Mouse (Mus musculus): ENCODE data around the gene Pilrb1.
A peak's percentile ranks its signal among the peaks of the same experiment; 100 is the strongest.
"Not testable (repeated sequence)": the region's sequence is repeated elsewhere in the genome, so short reads cannot be mapped to it uniquely, and the experiment has no call there.

Gene Pilrb1

DNA sequence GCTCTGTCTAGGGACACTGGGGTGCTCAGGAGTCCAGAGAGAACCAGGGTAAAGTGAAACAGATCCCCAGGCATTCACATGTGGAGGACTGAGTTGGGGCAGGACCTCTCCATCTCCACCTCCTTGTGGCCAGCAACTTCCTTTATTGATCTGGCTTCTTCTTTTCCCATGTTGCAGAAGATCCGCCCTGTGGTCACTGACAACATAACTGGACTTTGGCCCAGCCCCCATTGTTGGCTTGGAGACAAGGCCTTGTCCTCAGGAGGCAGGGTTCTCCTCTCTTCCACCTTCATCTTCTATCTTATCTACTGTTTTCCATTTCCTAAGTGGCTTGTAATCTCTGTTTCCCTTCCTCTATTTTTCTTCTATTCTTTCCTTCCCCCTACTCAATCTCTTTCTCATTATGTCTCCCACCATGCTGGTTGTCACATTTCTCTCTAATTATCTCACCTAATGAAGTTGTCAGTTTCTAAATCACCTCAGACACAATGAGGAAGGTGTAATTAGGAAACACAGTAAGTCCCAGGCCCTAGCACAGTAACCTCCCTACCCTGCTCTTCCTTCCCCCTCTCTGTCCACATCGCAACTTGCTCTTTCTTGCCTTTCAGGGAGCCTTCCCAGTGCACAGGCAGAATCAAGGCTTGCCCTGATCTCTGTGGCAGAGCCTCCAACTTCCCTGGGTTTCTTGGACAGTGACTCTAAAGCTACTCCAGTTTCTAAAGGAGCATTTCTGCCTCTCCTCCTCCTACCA, at the start of gene Pilrb1:
Gene Pilrb1 (minus strand): TSS at position 147 of the 751 bp plus-strand sequence.
- not testable (repeated sequence) for DNase-seq

DNA sequence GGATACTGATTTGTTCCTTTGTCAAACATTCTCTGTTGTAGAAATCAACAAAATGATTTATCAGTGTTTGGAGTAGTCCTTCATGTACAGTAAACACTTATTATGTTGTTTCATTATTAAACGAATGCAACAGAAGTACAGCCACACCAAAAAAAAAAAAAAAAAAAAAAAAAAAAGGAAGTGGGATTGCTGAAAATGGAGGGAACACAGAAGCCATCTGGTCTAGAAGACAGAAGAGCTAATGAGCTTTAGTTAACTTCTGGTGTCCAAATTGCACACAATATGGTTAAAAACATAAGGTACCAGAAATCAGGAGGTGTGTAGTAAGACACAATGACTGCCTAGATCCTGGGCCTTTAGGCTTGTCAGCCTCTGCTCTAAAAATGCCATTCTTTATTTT, 39.9 kb upstream of the Pilrb1 start:
- no peak for DNase-seq

DNA sequence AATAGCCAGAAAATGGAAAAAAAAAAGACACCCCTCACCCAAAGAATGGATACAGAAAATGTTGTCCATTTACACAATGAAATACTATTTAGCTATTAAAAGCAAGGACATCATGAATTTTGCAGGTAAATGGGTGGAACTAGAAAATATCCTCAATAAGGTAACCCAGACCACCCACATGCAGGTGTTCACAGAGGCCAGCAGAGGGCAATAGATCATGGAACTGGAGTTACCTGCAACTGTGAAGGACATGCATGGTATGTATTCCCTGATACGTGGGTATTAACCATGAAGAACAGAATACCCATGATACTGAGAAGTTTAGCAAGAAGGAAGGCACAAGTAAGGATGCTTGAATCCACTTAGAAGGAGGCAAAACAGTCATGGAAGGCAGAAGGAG, 35.0 kb upstream of the Pilrb1 start:
- DNase-seq = no peak

DNA sequence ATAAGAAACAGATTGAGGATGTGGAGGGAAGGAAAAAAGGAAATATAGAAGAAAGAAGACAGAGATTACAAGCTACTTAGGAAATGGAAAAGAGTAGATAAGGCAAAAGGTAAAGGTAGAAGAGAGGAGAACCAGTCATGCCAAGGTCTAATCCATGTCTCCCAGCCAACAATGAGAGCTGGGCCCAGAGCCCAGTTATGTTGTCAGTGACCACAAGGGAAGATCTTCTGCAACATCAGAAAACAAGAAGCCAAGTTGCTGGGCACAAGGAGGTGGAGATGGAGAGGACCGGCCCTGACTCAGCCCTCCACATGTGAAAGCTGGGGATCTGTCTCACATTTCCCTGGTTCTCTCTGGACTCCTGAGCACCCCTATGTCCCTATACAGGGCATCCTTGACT, 29.8 kb upstream of the Pilrb1 start:
- no peak for DNase-seq

DNA sequence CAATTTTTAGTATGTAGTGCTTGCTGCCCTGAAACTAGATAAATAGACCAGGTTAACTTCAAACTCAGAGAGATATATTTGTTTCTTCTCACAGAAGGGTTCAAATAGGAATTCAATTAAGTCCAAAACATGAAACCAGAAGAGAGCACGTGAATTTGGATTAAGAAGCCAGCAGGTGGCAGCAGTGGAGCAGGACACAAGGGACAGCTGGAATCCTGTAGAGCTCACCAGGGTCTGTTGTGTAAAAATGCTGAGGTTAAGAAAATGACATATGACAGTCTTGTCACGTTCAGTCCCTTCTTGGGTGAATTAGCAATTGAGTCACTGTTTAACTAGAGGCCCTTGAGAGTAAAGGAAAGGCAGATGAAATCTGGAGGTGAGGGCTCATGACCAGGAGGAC, 28.0 kb upstream of the Pilrb1 start:
- peak; percentile 13 for DNase-seq

DNA sequence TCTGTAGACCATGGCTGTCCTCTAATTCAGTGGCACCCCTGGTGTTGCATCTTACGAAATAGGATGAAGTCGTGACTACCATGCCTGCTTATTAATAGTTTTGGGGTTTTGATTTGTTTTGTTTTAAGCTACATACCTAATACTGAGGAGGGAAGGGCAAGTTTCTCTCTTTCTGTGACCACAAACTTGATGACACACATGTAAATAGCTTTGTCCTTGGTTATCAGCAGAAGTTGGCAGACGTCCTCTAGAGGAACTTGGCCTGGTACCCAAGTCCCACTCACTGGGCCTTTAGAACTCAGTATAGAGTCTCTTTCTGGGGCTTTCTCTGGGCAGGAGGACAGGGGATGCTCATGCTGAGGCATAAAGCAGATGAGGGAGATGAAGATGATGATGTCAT, 25.4 kb upstream of the Pilrb1 start:
- DNase-seq = no peak

DNA sequence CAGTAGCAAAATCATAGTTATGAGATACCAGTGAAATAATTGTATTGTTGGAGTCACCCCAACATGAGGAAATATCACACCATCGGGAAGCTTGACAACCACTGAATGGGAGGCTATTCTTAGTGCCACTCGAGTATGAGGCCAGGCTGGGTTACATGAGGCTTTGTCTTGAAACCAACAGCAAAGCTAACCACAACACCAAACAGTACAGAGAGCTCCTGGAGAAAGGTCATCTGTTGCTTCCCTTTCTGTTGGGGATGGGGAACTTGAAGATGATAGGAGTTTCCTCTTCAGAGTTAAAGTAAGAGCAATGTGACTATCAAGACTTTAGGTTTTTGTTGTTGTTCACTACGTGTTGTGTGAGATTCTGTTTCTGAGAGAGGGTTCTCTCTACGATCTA, 25.0 kb upstream of the Pilrb1 start:
- no peak for DNase-seq

DNA sequence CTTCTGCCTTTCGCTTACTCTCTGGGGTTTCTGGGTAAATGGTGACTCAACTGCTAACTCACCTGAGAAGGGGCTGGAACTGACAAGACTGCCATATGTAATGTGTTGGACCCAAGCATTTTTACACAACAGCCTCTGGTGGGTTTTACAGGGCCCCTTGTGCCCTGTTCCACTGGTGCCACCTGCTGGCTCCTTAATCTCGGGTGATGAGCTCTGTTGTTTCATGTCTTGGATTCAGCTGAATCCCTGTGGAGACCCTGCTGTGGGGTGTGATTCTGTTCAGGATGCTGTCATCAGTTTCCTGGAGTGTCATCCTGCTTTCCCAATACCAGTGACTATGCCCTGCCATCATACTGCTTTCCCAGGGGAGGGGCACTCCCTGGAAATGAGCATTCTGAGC, 20.0 kb upstream of the Pilrb1 start:
- DNase-seq = no peak

DNA sequence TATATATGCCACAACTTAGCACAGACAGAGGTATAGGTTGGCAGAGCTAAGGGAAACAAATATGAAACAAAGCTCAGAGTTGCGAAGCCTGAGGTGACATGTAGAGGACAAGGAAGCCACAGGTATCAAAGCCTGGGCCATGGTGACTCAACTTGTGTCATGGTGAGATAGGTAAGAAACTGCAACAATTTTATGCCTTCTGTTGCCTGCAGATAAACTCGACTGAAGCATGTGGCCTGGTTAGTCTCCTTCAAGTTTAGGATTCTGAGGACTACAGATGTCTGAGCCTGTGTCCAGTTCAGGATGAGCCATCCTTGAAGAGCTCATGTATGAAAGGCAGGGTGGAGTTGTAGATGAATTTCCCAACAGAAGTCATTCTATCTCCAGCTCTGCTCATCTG, 17.1 kb upstream of the Pilrb1 start:
- no peak for DNase-seq

DNA sequence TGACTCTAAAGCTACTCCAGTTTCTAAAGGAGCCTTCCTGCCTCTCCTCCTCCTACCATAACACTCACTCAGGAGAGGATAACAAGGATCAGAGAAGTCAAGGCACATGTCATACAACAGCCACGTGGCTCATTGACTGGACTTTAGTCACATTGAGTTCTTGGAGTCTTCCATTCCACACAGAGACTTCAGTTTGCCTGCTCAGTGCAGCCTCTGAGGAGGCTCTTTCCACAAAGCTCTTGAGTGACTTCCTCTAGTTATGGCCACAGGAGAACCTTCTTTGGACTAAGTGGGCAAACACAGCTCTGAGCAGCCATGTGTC, 14.4 kb upstream of the Pilrb1 start:
- not testable (repeated sequence) for DNase-seq

DNA sequence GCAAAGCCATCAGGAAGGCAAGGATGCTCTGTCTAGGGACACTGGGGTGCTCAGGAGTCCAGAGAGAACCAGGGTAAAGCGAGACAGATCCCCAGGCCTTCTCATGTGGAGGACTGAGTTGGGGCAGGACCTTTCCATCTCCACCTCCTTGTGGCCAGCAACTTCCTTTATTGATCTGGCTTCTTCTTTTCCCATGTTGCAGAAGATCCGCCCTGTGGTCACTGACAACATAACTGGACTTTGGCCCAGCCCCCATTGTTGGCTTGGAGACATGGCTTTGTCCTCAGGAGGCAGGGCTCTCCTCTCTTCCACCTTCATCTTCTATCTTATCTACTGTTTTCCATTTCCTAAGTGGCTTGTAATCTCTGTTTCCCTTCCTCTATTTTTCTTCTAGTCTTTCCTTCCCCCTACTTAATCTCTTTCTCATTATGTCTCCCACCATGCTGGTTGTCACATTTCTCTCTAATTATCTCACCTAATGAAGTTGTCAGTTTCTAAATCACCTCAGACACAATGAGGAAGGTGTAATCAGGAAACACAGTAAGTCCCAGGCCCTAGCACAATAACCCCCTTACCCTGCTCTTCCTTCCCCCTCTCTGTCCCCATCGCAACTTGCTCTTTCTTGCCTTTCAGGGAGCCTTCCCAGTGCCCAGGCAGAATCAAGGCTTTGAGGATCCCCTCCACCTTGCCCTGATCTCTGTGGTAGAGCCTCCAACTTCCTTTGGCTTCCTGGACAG, 13.9 kb upstream of the Pilrb1 start, which contains the start of gene Pilrb2:
Gene Pilrb2 (minus strand): TSS at position 172 of the 737 bp plus-strand sequence.
- not testable (repeated sequence) for DNase-seq

DNA sequence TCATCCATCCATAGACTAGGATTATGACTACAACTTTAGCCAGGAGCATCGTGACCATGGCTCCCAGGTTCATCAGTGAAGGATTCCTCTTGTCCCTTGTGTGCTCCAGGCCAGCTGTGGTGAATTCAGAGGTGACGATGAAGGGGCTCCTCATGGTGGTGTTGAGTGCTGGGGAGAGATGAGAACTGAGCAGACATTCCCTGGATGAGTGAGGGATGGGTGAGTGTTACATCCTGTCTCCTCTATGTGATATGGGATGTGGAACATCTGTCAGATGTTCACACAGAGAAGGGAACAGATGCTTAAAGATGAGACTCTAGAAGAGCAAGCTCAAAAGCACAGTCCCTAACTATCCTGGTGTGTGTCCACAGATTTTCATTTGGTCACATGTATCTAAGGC, 10.7 kb upstream of the Pilrb1 start:
- not testable (repeated sequence) for DNase-seq

DNA sequence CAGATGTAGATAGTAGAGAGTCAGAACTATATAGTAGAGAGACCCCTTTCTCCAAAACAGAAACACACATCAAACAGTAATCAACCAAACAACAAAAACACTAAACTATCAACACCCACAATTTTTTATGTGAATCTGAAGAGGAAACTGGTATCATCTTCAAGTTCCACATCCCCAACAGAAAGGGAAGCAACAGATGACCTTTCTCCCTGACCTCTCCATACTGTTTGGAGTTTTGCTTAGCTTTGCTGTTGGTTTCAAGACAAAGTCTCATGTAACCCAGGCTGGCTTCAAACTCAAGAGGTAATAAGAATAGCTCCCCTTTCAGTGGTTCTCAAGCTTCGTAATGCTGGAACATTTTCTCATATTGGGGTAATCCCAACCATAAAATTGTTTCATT, 6.1 kb upstream of the Pilrb1 start:
- not testable (repeated sequence) for DNase-seq

DNA sequence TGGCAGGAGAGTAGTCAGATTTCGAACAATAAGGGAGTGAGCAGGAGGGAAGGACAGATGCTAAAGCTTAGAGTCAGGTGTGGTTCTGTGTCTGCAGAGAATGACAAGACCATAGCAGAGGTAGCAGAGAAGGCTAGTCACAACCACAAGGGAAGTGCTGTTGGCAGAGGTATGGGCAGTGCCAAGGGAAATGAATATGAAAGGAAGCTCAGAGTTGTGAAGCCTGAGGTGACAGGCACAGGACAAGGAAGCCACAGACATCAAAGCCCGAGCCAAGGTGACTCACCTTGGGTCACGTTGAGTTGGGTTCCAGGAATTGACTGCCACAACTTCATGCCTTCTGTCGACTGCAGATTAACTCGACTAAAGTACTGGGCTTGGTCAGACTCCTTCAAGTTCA, 1.0 kb downstream of the Pilrb1 start:
- not testable (repeated sequence) for DNase-seq

DNA sequence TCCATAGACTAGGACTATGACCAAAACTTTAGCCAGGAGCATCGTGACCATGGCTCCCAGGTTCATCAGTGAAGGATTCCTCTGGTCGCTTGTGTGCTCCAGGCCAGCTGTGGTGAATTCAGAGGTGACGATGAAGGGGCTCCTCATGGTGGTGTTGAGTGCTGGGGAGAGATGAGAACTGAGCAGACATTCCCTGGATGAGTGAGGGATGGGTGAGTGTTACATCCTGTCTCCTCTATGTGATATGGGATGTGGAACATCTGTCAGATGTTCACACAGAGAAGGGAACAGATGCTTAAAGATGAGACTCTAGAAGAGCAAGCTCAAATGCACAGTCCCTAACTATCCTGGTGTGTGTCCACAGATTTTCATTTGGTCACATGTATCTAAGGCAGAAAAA, 3.0 kb downstream of the Pilrb1 start:
- not testable (repeated sequence) for DNase-seq

DNA sequence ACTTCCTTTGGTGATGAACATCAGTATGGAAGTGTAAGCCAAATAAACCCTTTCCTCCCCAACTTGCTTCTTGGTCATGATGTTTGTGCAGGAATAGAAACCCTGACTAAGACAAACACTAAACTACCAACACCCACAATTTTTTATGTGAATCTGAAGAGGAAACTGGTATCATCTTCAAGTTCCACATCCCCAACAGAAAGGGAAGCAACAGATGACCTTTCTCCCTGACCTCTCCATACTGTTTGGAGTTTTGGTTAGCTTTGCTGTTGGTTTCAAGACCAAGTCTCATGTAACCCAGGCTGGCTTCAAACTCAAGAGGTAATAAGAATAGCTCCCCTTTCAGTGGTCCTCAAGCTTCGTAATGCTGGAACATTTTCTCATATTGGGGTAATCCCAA, 7.6 kb downstream of the Pilrb1 start:
- not testable (repeated sequence) for DNase-seq

DNA sequence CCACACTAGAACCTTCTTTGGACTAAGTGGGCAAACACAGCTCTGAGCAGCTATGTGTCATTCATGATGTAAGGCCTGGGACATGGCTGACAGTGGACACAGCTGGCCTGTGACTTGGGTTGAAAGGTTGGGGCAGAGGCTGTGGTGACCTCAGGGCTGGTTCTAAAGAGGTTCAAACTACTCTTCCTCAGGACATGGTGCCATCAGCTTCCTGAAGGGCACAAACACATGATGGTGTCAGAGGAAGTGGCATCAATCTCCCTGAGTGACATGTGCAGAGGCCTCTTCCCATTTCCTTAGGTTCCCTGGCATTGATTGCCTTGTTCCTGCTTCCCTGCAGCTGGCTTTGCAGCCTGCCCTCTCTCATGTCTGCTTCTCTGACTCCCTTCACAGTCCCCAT, 20.8 kb downstream of the Pilrb1 start:
- not testable (repeated sequence) for DNase-seq

DNA sequence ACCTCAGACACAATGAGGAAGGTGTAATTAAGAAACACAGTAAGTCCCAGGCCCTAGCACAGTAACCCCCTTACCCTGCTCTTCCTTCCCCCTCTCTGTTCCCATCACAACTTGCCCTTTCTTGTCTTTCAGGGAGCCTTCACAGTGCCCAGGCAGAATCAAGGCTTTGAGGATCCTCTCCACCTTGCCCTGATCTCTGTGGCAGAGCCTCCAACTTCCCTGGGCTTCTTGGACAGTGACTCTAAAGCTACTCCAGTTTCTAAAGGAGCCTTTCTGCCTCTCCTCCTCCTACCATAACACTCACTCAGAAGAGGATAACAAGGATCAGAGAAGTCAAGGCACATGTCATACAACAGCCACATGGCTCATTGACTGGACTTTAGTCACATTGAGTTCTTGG, 21.3 kb downstream of the Pilrb1 start:
- DNase-seq = no peak

DNA sequence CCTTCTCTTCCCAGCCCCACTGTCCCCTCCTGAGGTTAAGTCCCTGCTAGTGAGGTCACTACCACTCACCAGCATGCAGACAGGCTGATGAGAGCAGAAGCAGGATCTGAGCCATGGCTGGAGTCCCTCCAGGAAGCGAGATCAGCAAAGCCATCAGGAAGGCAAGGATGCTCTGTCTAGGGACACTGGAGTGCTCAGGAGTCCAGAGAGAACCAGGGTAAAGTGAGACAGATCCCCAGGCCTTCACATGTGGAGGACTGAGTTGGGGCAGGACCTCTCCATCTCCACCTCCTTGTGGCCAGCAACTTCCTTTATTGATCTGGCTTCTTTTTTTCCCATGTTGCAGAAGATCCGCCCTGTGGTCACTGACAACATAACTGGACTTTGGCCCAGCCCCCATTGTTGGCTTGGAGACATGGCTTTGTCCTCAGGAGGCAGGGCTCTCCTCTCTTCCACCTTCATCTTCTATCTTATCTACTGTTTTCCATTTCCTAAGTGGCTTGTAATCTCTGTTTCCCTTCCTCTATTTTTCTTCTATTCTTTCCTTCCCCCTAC, 21.9 kb downstream of the Pilrb1 start, which contains the start of gene Pilra:
Gene Pilra (minus strand): TSS at position 316 of the 555 bp plus-strand sequence.
- DNase-seq = not testable (repeated sequence)

DNA sequence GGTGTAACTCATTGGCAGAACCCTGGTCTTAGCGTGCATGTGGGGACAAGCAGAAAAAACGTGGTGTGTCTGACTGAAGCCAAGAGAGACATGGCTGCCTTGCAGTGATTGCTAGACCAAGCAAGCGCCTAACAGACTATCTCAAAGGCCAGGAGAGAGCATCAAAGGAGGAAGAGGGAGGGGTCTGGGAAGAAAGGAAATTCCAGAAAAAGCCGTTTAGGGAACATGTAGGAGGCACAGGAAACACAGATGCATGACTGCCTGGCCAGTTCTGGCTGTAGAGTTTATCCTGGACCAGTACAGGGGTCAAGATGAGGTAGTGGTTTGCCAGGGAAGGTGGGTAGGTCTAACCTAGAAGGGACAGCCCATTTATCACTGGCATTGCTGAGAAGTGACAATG, 24.4 kb downstream of the Pilrb1 start:
- DNase-seq = no peak

DNA sequence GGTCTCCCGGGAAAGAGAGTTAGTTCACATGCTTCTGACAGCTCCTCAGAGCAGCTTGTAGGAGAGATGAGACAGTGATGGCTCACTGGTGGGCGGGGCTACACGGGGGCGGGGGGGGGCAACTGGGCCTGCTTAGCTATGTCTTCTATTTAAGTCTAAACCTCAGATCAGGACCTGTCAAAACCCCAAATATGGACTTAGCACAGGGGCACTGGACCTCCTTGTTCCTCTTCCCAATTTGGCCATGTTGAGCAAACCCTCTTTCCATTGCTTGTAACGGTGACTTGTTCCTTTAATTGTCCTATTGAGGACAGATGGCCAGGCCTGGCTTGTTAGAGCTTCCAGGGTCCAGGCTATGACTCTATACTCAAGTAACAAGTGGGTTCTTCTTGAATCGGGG, 26.4 kb downstream of the Pilrb1 start:
- no peak for DNase-seq

DNA sequence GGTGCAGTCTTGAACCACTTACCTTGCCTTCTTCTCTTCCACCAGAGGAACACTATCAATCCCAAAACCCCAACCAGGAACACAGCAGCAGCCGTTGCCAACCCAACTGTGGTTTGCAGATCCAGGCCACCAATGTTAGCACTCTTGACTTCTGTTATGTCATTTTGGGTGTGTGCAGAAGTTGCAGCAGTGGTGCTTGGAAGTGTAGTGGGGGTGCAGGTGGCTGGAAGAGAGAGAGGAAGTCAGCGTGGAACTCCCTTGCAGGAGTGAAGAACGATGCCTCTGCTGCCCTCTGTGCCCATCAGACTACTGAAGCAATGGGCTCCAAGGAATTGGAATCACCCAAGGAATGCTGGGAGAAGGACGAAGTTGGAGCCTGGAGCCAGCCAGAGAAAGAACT, 26.8 kb downstream of the Pilrb1 start:
- no peak for DNase-seq

DNA sequence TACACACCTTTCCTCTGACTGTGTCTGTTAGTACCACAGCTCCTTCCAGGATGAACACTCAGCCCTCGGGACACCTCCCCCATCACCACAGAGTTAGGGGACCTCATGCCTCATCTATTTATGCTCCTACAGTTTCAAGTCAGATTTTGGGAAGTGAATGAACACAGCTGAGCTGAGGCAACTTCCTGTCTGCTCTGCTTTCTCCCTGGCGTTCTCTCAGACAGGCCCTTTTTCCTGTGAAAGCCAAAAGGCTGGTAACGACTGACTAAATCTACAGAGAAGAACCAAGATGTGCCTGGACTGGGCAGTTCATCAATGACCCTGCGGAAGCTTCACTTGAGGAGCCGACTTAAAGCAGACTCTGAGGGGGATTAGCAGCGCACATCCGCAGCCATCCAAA, 27.7 kb downstream of the Pilrb1 start:
- no peak for DNase-seq

DNA sequence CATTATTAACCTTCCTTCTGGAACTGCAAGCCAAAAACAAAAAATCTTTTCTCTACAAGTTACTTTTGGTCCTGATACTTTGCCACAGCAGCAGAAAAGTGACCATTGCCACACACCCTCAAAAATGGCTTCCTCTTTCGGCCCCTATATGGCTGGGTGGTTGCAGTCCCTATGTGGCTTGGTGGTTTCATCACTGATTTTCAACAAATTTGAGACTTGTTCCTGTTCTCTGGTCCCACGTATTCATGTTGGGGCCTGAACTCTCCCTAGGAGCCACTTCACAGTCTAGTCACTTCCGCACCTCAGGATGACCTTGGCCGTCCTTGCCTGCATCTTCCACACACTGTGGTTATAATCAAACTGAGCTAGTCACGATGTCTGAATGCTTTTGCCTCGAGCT, 29.2 kb downstream of the Pilrb1 start:
- no peak for DNase-seq
